Mouse (Mus musculus) limb, embryonic 14.5 days (tissue): ENCODE results near the gene Slc30a10. TPM values are rescaled to one million over a fixed set of nuclear protein-coding genes. Genes with fewer than 3 reads are reported as not detected.

ENCODE experiments used
- ATAC-seq: fragments of 200-750 bp; cut with Nextera tagmentation; 2 replicates; pipeline ENCODE4 v1.8.0; 2017; ENCODE audit warnings: low read depth, moderate number of reproducible peaks, moderate TSS enrichment; ENCODE audit not compliant: low FRiP score
- DNase-seq: peaks from one replicate; pipeline ENCODE4 v3.0.0-alpha.2; 2015; ENCODE audit warnings: low spot score
- H3K27ac ChIP-seq: fragments of 300-500 bp; sonication (generic); replicated peaks from 2 replicates; pipeline ENCODE4 v1.5.1; 2014; ENCODE audit warnings: low read depth, mild to moderate bottlenecking, low read length, moderate library complexity, mixed read lengths
- H3K27me3 ChIP-seq: fragments of 300-500 bp; sonication (generic); 2 replicates; pipeline ENCODE4 v1.6.1; 2014; ENCODE audit warnings: low read length, mixed read lengths; ENCODE audit not compliant: control insufficient read depth, insufficient read depth
- H3K36me3 ChIP-seq: fragments of 300-500 bp; sonication (generic); 2 replicates; pipeline ENCODE4 v1.6.1; 2014; ENCODE audit warnings: mild to moderate bottlenecking, low read length, moderate library complexity, mixed read lengths; ENCODE audit not compliant: control insufficient read depth, insufficient read depth
- H3K4me1 ChIP-seq: fragments of 300-500 bp; sonication (generic); 2 replicates; pipeline ENCODE4 v1.6.1; 2014; ENCODE audit warnings: antibody characterized with exemption, low read length, mixed read lengths; ENCODE audit not compliant: control insufficient read depth, insufficient read depth
- H3K4me2 ChIP-seq: fragments of 300-500 bp; sonication (generic); replicated peaks from 2 replicates; pipeline ENCODE4 v1.6.1; 2014; ENCODE audit warnings: low read depth, mild to moderate bottlenecking, low read length, moderate library complexity; ENCODE audit not compliant: severe bottlenecking
- H3K4me3 ChIP-seq: fragments of 300-500 bp; sonication (generic); replicated peaks from 2 replicates; pipeline ENCODE4 v1.5.1; 2014; ENCODE audit warnings: low read length
- H3K9ac ChIP-seq: fragments of 300-500 bp; sonication (generic); 2 replicates; pipeline ENCODE4 v1.6.1; 2014; ENCODE audit warnings: mild to moderate bottlenecking, low read depth, low read length, moderate library complexity; ENCODE audit not compliant: severe bottlenecking
- H3K9me3 ChIP-seq: fragments of 300-500 bp; sonication (generic); 2 replicates; pipeline ENCODE4 v1.6.1; 2016; ENCODE audit warnings: low read length; ENCODE audit not compliant: control insufficient read depth
- POLR2A ChIP-seq: fragments of 200-500 bp; IDR thresholded peaks from 2 replicates; pipeline ENCODE4 v1.8.0; 2012; ENCODE audit warnings: inconsistent platforms, mild to moderate bottlenecking, moderate library complexity, borderline replicate concordance; ENCODE audit not compliant: insufficient read depth, insufficient read length; ENCODE audit errors: extremely low read depth
- WGBS: fragments of 180-500 bp; shearing (Covaris S2); extraction: QIAGEN DNeasy Blood & Tissue Kit; methylation state at CpG from one replicate; pipeline ENCODE4 v1.1.7; 2014; 5-methylcytosine and 5-hydroxymethylcytosine counted together
- polyA plus RNA-seq, 2 experiments: library from polyadenylated mRNA; depleted of rRNA in 1 of 2; stranded (reverse) in 1 of 2; unstranded in 1 of 2; fragments of >200 nt; fragmentation: Nextera tagmentation in 1 of 2; extraction: Ambion mirVana in 1 of 2; gene quantifications; 2 replicates each; pipeline versions ENCODE4 v1.2.1 to v1.2.3; 2012 to 2014

The Slc30a10 gene
- polyA plus RNA-seq, 2 experiments = 0.26 to 0.74 TPM

- H3K4me3 ChIP-seq = no peak overlapping the region
- TF ChIP-seq POLR2A = no peak
- no peaks in the 10 kb centered on the region for H3K36me3 ChIP-seq
- no peak overlapping the region for H3K4me2 ChIP-seq
- DNase-seq (no peak), ATAC-seq (no peak)
- H3K9me3 ChIP-seq = no peaks in the 10 kb centered on the region
- H3K27me3 ChIP-seq = no peaks in the 10 kb centered on the region
- H3K4me1 ChIP-seq = no peaks in the 10 kb centered on the region
- H3K27ac ChIP-seq = no peak overlapping the region
- whole genome bisulfite sequencing = 66% methylated on average over 7 of the region's 7 CpGs
- no peak overlapping the region for H3K9ac ChIP-seq
These were observed 46.0 kb downstream of the Slc30a10 start for GRCm38 (mm10) chr1:185500602-185501001.

GRCm38 (mm10) chr1:185501801-185502340, 47.2 kb downstream of the Slc30a10 start:
- 32% methylated on average over 10 of the region's 10 CpGs for WGBS
- H3K4me1 ChIP-seq = no peaks in the 10 kb centered on the region
- H3K36me3 ChIP-seq = no peaks in the 10 kb centered on the region

GRCm38 (mm10) chr1:185502550-185502949, 47.9 kb downstream of the Slc30a10 start:
- H3K27ac ChIP-seq = no peak overlapping the region
- TF ChIP-seq POLR2A = no peak
- no peaks in the 10 kb centered on the region for H3K4me1 ChIP-seq
- no peak overlapping the region for H3K4me3 ChIP-seq
- H3K9me3 ChIP-seq = no peaks in the 10 kb centered on the region
- H3K27me3 ChIP-seq = no peaks in the 10 kb centered on the region
- H3K4me2 ChIP-seq = no peak overlapping the region
- no peak overlapping the region for H3K9ac ChIP-seq
- DNase-seq (no peak), ATAC-seq (no peak)
- WGBS = 46% methylated on average over 6 of the region's 6 CpGs
- no peaks in the 10 kb centered on the region for H3K36me3 ChIP-seq

More at GRCm38 (mm10) chr1:185501801-185502340, 47.2 kb downstream of the Slc30a10 start:
- Histone ChIP-seq H3K4me3 (no peak overlapping the region), H3K27ac (no peak overlapping the region), H3K27me3 (no peaks in the 10 kb centered on the region), H3K9ac (no peak overlapping the region), H3K9me3 (no peaks in the 10 kb centered on the region), H3K4me2 (no peak overlapping the region)
- DNase-seq (peak; percentile 61), ATAC-seq (no peak)
- no peak for TF ChIP-seq POLR2A

GRCm38 (mm10) chr1:185509042-185509441, 54.4 kb downstream of the Slc30a10 start:
- H3K36me3 ChIP-seq = no peaks in the 10 kb centered on the region
- no peak overlapping the region for H3K4me3 ChIP-seq
- 56% methylated on average over 3 of the region's 3 CpGs for WGBS
- H3K27ac ChIP-seq = no peak overlapping the region
- ATAC-seq (no peak), DNase-seq (no peak)
- H3K9me3 ChIP-seq = no peaks in the 10 kb centered on the region
- no peaks in the 10 kb centered on the region for H3K4me1 ChIP-seq
- no peak for TF ChIP-seq POLR2A
- H3K9ac ChIP-seq = no peak overlapping the region
- H3K4me2 ChIP-seq = no peak overlapping the region
- H3K27me3 ChIP-seq = no peaks in the 10 kb centered on the region

GRCm38 (mm10) chr1:185511306-185511705, 56.7 kb downstream of the Slc30a10 start:
- H3K27ac ChIP-seq = no peak overlapping the region
- H3K9ac ChIP-seq = no peak overlapping the region
- H3K4me2 ChIP-seq = no peak overlapping the region
- no peaks in the 10 kb centered on the region for H3K36me3 ChIP-seq
- no peak for TF ChIP-seq POLR2A
- H3K4me3 ChIP-seq = no peak overlapping the region
- no peaks in the 10 kb centered on the region for H3K9me3 ChIP-seq
- no peaks in the 10 kb centered on the region for H3K27me3 ChIP-seq
- H3K4me1 ChIP-seq = no peaks in the 10 kb centered on the region
- DNase-seq = no peak
- no peak for ATAC-seq
- 90% methylated on average over 5 of the region's 5 CpGs for WGBS
